Mouse (Mus musculus) liver, embryonic 16.5 days (tissue): Measurements from ENCODE around the gene Telo2. TPM values are rescaled to one million over a fixed set of nuclear protein-coding genes. Genes with fewer than 3 reads are reported as not detected.

Source experiments
- ATAC-seq: fragments of 200-750 bp; cut with Nextera tagmentation; 2 replicates; pipeline ENCODE4 v1.8.0; 2017; ENCODE audit warnings: low read depth, mild to moderate bottlenecking, moderate number of reproducible peaks, moderate library complexity
- H3K27ac ChIP-seq: fragments of 300-500 bp; sonication (generic); 2 replicates; pipeline ENCODE4 v1.5.1; 2014; ENCODE audit warnings: mild to moderate bottlenecking, low read length
- H3K27me3 ChIP-seq: fragments of 300-500 bp; sonication (generic); 2 replicates; pipeline ENCODE4 v1.6.1; 2014; ENCODE audit warnings: low read depth, low read length, mixed read lengths; ENCODE audit not compliant: control insufficient read depth, insufficient read depth
- H3K36me3 ChIP-seq: fragments of 300-500 bp; sonication (generic); 2 replicates; pipeline ENCODE4 v1.6.1; 2014; ENCODE audit warnings: mild to moderate bottlenecking; ENCODE audit not compliant: control insufficient read depth, insufficient read depth
- H3K4me1 ChIP-seq: fragments of 300-500 bp; sonication (generic); 2 replicates; pipeline ENCODE4 v1.6.1; 2014; ENCODE audit warnings: low read depth, low read length, mixed read lengths; ENCODE audit not compliant: control insufficient read depth
- H3K4me2 ChIP-seq: fragments of 300-500 bp; sonication (generic); 2 replicates; pipeline ENCODE4 v1.6.1; 2014; ENCODE audit warnings: low read depth, low read length, mixed read lengths
- H3K4me3 ChIP-seq: fragments of 300-500 bp; sonication (generic); 2 replicates; pipeline ENCODE4 v1.5.1; 2014; ENCODE audit warnings: low read depth, mild to moderate bottlenecking, low read length
- H3K9ac ChIP-seq: fragments of 300-500 bp; sonication (generic); 2 replicates; pipeline ENCODE4 v1.6.1; 2014; ENCODE audit warnings: low read depth, low read length
- H3K9me3 ChIP-seq: fragments of 300-500 bp; sonication (generic); replicated peaks from 2 replicates; pipeline ENCODE4 v1.6.1; 2016; ENCODE audit warnings: low read length; ENCODE audit not compliant: control insufficient read depth
- WGBS: fragments of 180-500 bp; shearing (Covaris S2); extraction: QIAGEN DNeasy Blood & Tissue Kit; methylation state at CpG from one replicate; pipeline ENCODE4 v1.1.7; 2014; ENCODE audit not compliant: insufficient replicate concordance; 5-methylcytosine and 5-hydroxymethylcytosine counted together
- polyA plus RNA-seq: library from polyadenylated mRNA; unstranded; fragments of >200 nt; fragmentation: Nextera tagmentation; extraction: Ambion mirVana; gene quantifications from 2 replicates; pipeline ENCODE4 v1.2.1, GENCODE M21; 2015

The Telo2 gene
- polyA plus RNA-seq, 1 experiment from 2014 or later = 12.2 TPM

DNA sequence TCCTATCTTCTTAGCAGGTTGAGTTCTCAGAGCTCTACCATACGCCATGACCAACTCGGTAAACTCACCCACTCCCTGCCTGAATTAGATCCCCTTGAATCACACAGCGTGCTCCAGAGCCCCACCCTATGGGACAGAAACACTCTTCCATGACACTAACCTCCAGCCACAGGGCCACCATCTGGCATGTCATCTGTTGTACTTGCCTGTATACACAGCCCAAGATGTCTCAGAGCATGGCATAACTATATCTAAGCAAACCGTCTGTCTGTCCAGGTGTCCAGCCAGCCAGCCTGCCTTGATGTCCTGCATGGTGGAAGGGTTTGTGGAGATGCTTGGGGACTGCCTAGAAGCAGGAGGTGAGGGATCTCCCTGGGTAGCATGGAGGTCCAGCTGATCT lies 38.9 kb downstream of the Telo2 start:
- no peak for ATAC-seq
- no peaks in the 10 kb centered on the region for H3K27me3 ChIP-seq
- no peaks in the 10 kb centered on the region for H3K4me1 ChIP-seq
- no peak overlapping the region for H3K4me2 ChIP-seq
- H3K4me3 ChIP-seq = no peak overlapping the region
- H3K9ac ChIP-seq = no peak overlapping the region
- no peak overlapping the region for H3K27ac ChIP-seq
- 83% methylated on average over 4 of the region's 4 CpGs for WGBS
- no peaks in the 10 kb centered on the region for H3K36me3 ChIP-seq
- H3K9me3 ChIP-seq = no peaks in the 10 kb centered on the region

DNA sequence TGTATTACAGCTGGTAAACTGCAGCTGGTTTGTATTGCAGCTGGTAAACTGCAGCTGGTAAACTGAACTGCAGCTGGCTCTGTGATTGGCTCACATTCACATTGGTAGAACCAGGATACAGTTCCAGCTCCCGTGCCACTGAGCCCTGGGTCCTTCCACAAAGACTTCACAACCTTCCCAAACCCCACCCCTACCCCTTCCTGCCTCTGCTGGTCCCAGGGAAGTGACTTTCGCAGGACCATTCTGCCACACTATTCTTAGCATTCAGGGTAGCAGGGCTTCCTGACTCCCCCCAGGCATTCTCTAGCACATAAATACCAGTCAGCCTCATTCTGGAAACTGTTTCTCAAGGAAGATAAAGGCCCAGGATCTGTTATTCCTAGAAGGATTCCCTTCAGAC lies 47.1 kb downstream of the Telo2 start:
- H3K4me3 ChIP-seq = no peak overlapping the region
- no peaks in the 10 kb centered on the region for H3K27me3 ChIP-seq
- no peak overlapping the region for H3K9ac ChIP-seq
- H3K36me3 ChIP-seq = no peaks in the 10 kb centered on the region
- no peak for ATAC-seq
- 49% methylated on average over 2 of the region's 2 CpGs for WGBS
- H3K27ac ChIP-seq = no peak overlapping the region
- H3K4me2 ChIP-seq = no peak overlapping the region
- H3K9me3 ChIP-seq = no peaks in the 10 kb centered on the region
- peaks cover 17% of the 10 kb centered on the region for H3K4me1 ChIP-seq

DNA sequence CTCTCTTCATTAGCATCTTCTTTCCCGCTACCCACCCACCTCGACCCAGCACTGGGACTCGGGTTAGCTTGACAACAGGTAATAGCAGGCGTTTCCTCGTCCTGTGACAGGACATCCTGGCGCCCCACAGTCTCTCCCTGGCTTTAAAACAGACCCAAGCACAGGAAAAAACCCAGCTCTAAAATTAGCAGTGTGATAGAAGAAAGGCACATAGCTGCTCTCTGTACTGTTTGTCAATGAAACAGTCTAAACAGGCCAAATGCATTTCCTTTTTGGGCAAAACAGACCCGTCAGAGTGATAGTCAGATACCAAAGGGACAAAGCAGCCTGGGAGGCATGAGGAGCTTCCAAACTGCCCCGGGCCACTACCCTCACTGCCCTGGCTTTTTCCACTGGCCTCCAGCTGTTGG lies 48.3 kb downstream of the Telo2 start:
- H3K27me3 ChIP-seq = no peaks in the 10 kb centered on the region
- no peaks in the 10 kb centered on the region for H3K36me3 ChIP-seq
- H3K4me1 ChIP-seq = peaks cover 19% of the 10 kb centered on the region
- ATAC-seq = 0 out of 2 replicates have a peak, but pooled peaks have one; percentile 12
- no peak overlapping the region for H3K4me3 ChIP-seq
- H3K27ac ChIP-seq = peak overlapping the region; percentile 27; the same call in 1 of the 2 replicates
- no peaks in the 10 kb centered on the region for H3K9me3 ChIP-seq
- 29% methylated on average over 8 of the region's 8 CpGs for WGBS
- no peak overlapping the region for H3K4me2 ChIP-seq
- no peak overlapping the region for H3K9ac ChIP-seq

- Histone ChIP-seq H3K4me1 (peaks cover 19% of the 10 kb centered on the region), H3K4me3 (no peak overlapping the region), H3K9me3 (no peaks in the 10 kb centered on the region), H3K36me3 (no peaks in the 10 kb centered on the region), H3K27ac (no peak overlapping the region), H3K4me2 (no peak overlapping the region), H3K9ac (no peak overlapping the region), H3K27me3 (no peaks in the 10 kb centered on the region)
- no peak for ATAC-seq
- WGBS = 87% methylated on average over 7 of the region's 7 CpGs
Observed at GRCm38 (mm10) chr17:25066595-25066994, 49.2 kb downstream of the Telo2 start.

- no peak overlapping the region for H3K27ac ChIP-seq
- no peak overlapping the region for H3K4me2 ChIP-seq
- H3K9ac ChIP-seq = no peak overlapping the region
- 67% methylated on average over 3 of the region's 3 CpGs for WGBS
- H3K4me1 ChIP-seq = peaks cover 19% of the 10 kb centered on the region
- no peaks in the 10 kb centered on the region for H3K9me3 ChIP-seq
- H3K27me3 ChIP-seq = no peaks in the 10 kb centered on the region
- no peaks in the 10 kb centered on the region for H3K36me3 ChIP-seq
- H3K4me3 ChIP-seq = no peak overlapping the region
- no peak for ATAC-seq
Observed at GRCm38 (mm10) chr17:25065189-25065588, 50.6 kb downstream of the Telo2 start.

- H3K27ac ChIP-seq = no peak overlapping the region
- no peaks in the 10 kb centered on the region for H3K9me3 ChIP-seq
- H3K4me1 ChIP-seq = peaks cover 19% of the 10 kb centered on the region
- 60% methylated on average over 9 of the region's 9 CpGs for WGBS
- H3K27me3 ChIP-seq = no peaks in the 10 kb centered on the region
- no peak overlapping the region for H3K4me2 ChIP-seq
- peak; percentile 44; the same call in 1 of the 2 replicates for ATAC-seq
- no peak overlapping the region for H3K4me3 ChIP-seq
- H3K36me3 ChIP-seq = no peaks in the 10 kb centered on the region
- no peak overlapping the region for H3K9ac ChIP-seq
Observed at GRCm38 (mm10) chr17:25064351-25064750, 51.4 kb downstream of the Telo2 start.

- H3K36me3 ChIP-seq = no peaks in the 10 kb centered on the region
- no peaks in the 10 kb centered on the region for H3K9me3 ChIP-seq
- peak; percentile 65 for ATAC-seq
- peaks cover 19% of the 10 kb centered on the region for H3K4me1 ChIP-seq
- no peaks in the 10 kb centered on the region for H3K27me3 ChIP-seq
- H3K27ac ChIP-seq = no peak overlapping the region
- H3K9ac ChIP-seq = no peak overlapping the region
- 37% methylated on average over 12 of the region's 12 CpGs for WGBS
- no peak overlapping the region for H3K4me2 ChIP-seq
- no peak overlapping the region for H3K4me3 ChIP-seq
Observed at GRCm38 (mm10) chr17:25063872-25064271, 51.9 kb downstream of the Telo2 start.

GRCm38 (mm10) chr17:25063261-25063660 lies 52.5 kb downstream of the Telo2 start:
- Histone ChIP-seq H3K9me3 (no peaks in the 10 kb centered on the region), H3K9ac (no peak overlapping the region), H3K27ac (no peak overlapping the region), H3K4me3 (no peak overlapping the region), H3K27me3 (no peaks in the 10 kb centered on the region), H3K36me3 (no peaks in the 10 kb centered on the region), H3K4me1 (peaks cover 19% of the 10 kb centered on the region), H3K4me2 (no peak overlapping the region)
- 87% methylated on average over 4 of the region's 4 CpGs for WGBS
- ATAC-seq = no peak

- Histone ChIP-seq H3K27ac (no peak overlapping the region), H3K9me3 (no peaks in the 10 kb centered on the region), H3K4me1 (no peaks in the 10 kb centered on the region), H3K4me3 (no peak overlapping the region), H3K27me3 (no peaks in the 10 kb centered on the region), H3K9ac (no peak overlapping the region), H3K36me3 (no peaks in the 10 kb centered on the region), H3K4me2 (no peak overlapping the region)
- ATAC-seq = no peak
- 83% methylated on average over 6 of the region's 6 CpGs for WGBS
Observed at GRCm38 (mm10) chr17:25057041-25057440, 58.7 kb downstream of the Telo2 start.
